Mouse (Mus musculus): ENCODE measurements at regions not wholly inside any gene's neighbourhood (a gene's known extent, or its start where the extent isn't known, plus 50 kb on each side); places are given as distances from the start of the nearest gene placed in this dataset.

DNA sequence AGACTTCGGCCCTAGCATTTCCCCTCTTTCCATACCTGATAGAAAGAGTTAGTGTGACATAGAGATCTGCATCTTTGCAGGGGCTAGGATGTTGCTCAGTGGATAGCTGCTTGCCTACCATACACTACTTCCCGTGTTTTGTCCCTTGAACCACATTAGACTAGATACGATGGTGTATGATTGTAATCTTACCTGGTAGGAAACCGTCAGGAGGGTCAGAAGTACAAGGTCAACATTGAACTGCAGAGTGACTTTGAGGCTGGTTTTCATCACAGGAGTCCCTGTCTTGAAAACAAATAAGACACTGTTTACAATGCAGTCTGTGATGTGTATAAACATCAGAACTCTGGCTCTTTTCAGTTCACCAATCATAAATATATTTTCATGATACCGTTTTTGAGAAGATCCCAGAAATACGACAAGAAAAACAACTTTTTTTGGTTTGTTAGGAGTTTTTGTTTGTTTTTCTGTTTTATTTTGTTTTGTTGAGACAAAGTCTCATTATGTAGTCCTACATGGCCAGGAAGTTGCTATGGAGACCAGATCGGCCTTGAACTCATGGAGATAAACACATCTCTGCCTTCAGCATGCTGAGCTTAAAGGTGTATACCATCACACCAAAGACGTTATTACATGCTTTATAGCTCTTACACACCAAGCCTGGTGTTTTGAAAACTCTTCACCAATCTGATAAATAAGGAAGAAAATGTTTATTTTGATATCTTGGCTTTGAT lies 81.2 kb upstream of the Dpyd start:
- H3K9ac ChIP-seq (ENCODE audit: low read depth, low read length): no peak overlapping the region; the same call in 1 of the 2 replicates
- TF ChIP-seq POLR2A (IDR thresholded peaks at IDR 0.05; ENCODE audit: extremely low read depth, insufficient read depth, low read length) (no peak), CTCF (IDR thresholded peaks at IDR 0.05; ENCODE audit: low read depth, low read length) (no peak)
- no peak overlapping the region for H3K4me3 ChIP-seq (ENCODE audit: insufficient read depth, low read depth, low read length)
- no peaks in the 10 kb centered on the region for H3K27me3 ChIP-seq (ENCODE audit: control insufficient read depth, insufficient read depth, low read length)
- peak; percentile 93 for DNase-seq (ENCODE audit: extremely low read depth, low read depth, low spot score)
- peak overlapping the region; percentile 99 for H3K27ac ChIP-seq (replicated peaks; ENCODE audit: insufficient read depth, low read depth, low read length)
- WGBS: 20% methylated on average over 8 of the region's 8 CpGs
- peaks cover 21% of the 10 kb centered on the region for H3K4me1 ChIP-seq (ENCODE audit: control insufficient read depth, insufficient read depth, low read length)
- H3K79me2 ChIP-seq (ENCODE audit: control insufficient read depth, insufficient read depth, low read length): no peaks in the 10 kb centered on the region
- H3K36me3 ChIP-seq (ENCODE audit: control insufficient read depth, insufficient read depth, low read length): no peaks in the 10 kb centered on the region

DNA sequence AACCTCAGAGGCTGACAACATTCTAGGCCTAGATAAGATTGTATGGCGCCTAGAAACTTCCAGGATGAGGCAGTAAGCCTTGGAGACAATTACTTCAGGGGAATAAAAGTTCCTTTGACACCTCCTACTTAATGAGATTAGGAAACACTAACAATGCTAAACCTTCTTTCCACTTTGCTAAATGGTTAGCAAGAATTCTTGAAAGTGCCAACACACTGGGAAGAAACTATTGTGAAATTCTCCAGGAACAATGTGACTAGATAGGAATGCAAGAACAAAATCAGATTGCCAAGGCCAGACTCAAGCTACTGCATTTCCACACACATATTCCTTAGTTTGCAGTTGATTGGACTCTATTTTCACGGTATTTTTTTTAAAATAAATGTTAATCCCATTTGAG lies 76.0 kb upstream of the Dpyd start:
- Histone ChIP-seq H3K27ac (replicated peaks; ENCODE audit: insufficient read depth, low read depth, low read length) (no peak overlapping the region), H3K4me3 (ENCODE audit: insufficient read depth, low read depth, low read length) (no peak overlapping the region), H3K79me2 (ENCODE audit: control insufficient read depth, insufficient read depth, low read length) (no peaks in the 10 kb centered on the region), H3K27me3 (ENCODE audit: control insufficient read depth, insufficient read depth, low read length) (no peaks in the 10 kb centered on the region), H3K4me1 (ENCODE audit: control insufficient read depth, insufficient read depth, low read length) (peaks cover 3% of the 10 kb centered on the region), H3K9ac (ENCODE audit: low read depth, low read length) (no peak overlapping the region), H3K36me3 (ENCODE audit: control insufficient read depth, insufficient read depth, low read length) (no peaks in the 10 kb centered on the region)
- WGBS: 55% methylated on average over 2 of the region's 2 CpGs
- peak; percentile 63 for DNase-seq (ENCODE audit: extremely low read depth, low read depth, low spot score)
- TF ChIP-seq CTCF (IDR thresholded peaks at IDR 0.05; ENCODE audit: low read depth, low read length) (no peak), POLR2A (IDR thresholded peaks at IDR 0.05; ENCODE audit: extremely low read depth, insufficient read depth, low read length) (no peak)

DNA sequence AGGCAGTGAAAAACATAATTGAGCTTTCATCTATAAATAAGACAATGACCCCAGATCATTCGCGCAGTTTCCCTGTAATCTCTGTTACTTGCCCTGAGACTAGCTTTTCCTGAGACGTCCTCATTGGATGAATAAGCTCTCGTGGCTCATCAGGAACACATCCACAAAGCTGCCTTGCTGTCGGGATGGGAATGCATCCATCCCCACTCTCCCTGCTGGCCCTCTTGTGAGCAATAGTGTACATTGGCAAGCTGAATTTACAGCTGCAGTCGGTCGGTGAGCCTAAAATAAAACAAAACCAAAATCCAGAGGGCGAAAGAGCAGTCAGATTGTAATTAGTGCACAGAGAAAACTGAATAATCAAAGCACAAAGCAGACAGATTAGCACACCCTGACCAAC lies 74.5 kb upstream of the Dpyd start:
- TF ChIP-seq CTCF (IDR thresholded peaks at IDR 0.05; ENCODE audit: low read depth, low read length): no peak
- no peak for TF ChIP-seq POLR2A (IDR thresholded peaks at IDR 0.05; ENCODE audit: extremely low read depth, insufficient read depth, low read length)
- no peaks in the 10 kb centered on the region for H3K27me3 ChIP-seq (ENCODE audit: control insufficient read depth, insufficient read depth, low read length)
- H3K79me2 ChIP-seq (ENCODE audit: control insufficient read depth, insufficient read depth, low read length): no peaks in the 10 kb centered on the region
- H3K9ac ChIP-seq (ENCODE audit: low read depth, low read length): no peak overlapping the region
- no peak overlapping the region for H3K27ac ChIP-seq (replicated peaks; ENCODE audit: insufficient read depth, low read depth, low read length)
- WGBS: 36% methylated on average over 8 of the region's 8 CpGs
- H3K36me3 ChIP-seq (ENCODE audit: control insufficient read depth, insufficient read depth, low read length): no peaks in the 10 kb centered on the region
- no peak overlapping the region for H3K4me3 ChIP-seq (ENCODE audit: insufficient read depth, low read depth, low read length)
- H3K4me1 ChIP-seq (ENCODE audit: control insufficient read depth, insufficient read depth, low read length): peaks cover 3% of the 10 kb centered on the region
- peak; percentile 62 for DNase-seq (ENCODE audit: extremely low read depth, low read depth, low spot score)

DNA sequence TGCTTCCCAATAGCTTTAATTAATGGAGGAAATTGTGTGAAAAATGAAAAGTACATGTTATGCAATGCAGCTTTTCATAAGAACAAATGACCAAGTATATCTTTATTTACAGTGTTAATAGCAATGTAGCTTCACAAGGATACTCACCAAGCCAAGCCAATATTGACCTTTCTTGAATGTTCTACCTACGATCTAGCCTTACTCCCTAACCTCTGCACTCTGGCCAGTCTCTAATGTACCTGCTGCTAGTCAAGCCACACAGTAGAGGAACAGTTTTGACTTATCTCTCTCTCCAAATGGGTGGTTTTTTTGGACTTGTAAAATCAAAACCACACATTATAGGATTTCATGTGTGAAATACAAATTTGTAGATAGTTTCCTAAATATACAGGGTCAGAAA lies 70.8 kb upstream of the Dpyd start:
- Histone ChIP-seq H3K27me3 (ENCODE audit: control insufficient read depth, insufficient read depth, low read length) (no peaks in the 10 kb centered on the region), H3K4me3 (ENCODE audit: insufficient read depth, low read depth, low read length) (no peak overlapping the region), H3K36me3 (ENCODE audit: control insufficient read depth, insufficient read depth, low read length) (no peaks in the 10 kb centered on the region), H3K9ac (ENCODE audit: low read depth, low read length) (no peak overlapping the region), H3K79me2 (ENCODE audit: control insufficient read depth, insufficient read depth, low read length) (no peaks in the 10 kb centered on the region), H3K4me1 (ENCODE audit: control insufficient read depth, insufficient read depth, low read length) (peaks cover 18% of the 10 kb centered on the region), H3K27ac (replicated peaks; ENCODE audit: insufficient read depth, low read depth, low read length) (no peak overlapping the region)
- 20% methylated on average over 1 of the region's 1 CpGs for WGBS
- TF ChIP-seq CTCF (IDR thresholded peaks at IDR 0.05; ENCODE audit: low read depth, low read length) (no peak), POLR2A (IDR thresholded peaks at IDR 0.05; ENCODE audit: extremely low read depth, insufficient read depth, low read length) (no peak)
- DNase-seq (ENCODE audit: extremely low read depth, low read depth, low spot score): peak; percentile 99

DNA sequence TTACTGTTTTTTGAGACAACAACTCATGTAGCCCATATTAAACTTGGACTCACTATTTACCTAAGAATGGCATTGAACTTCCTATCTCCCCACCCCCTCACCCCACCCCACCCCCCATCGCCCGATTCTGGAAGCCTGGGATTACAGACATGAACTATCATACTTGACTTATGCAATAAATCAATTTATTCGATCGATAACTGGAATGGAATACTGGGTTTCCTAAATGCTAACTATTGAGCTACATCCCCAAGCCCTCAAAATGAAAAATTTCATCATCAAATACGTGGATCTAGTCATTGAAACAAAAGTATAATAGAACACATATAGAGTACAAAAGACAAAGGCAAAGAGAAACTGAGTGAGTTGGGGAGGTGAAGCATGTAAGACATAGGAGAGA lies 70.1 kb upstream of the Dpyd start:
- Histone ChIP-seq H3K27ac (replicated peaks; ENCODE audit: insufficient read depth, low read depth, low read length) (no peak overlapping the region), H3K9ac (ENCODE audit: low read depth, low read length) (no peak overlapping the region), H3K27me3 (ENCODE audit: control insufficient read depth, insufficient read depth, low read length) (no peaks in the 10 kb centered on the region), H3K4me1 (ENCODE audit: control insufficient read depth, insufficient read depth, low read length) (peaks cover 18% of the 10 kb centered on the region), H3K79me2 (ENCODE audit: control insufficient read depth, insufficient read depth, low read length) (no peaks in the 10 kb centered on the region), H3K4me3 (ENCODE audit: insufficient read depth, low read depth, low read length) (no peak overlapping the region), H3K36me3 (ENCODE audit: control insufficient read depth, insufficient read depth, low read length) (no peaks in the 10 kb centered on the region)
- peak; percentile 98 for DNase-seq (ENCODE audit: extremely low read depth, low read depth, low spot score)
- 19% methylated on average over 5 of the region's 5 CpGs for WGBS
- TF ChIP-seq POLR2A (IDR thresholded peaks at IDR 0.05; ENCODE audit: extremely low read depth, insufficient read depth, low read length) (no peak), CTCF (IDR thresholded peaks at IDR 0.05; ENCODE audit: low read depth, low read length) (no peak)

DNA sequence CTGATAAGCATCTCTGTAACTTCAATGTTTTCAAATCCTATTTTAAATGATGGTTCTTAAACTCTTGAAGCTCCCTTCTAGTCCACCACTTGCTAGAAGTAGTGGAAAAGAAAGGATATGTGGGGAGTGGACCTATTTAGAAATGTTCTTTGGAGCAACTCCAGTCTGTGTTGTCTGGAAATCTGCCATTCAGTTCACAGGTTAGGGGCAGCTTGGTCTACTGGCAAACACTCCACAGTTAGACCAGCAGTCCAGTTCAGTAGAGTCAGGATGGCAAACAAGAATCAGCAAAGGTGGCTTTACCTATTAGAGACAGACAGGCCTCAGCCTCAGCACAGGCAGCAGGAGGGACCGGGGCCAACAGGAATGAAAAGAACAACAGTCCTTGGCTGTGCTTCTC lies 67.3 kb upstream of the Dpyd start:
- DNase-seq (ENCODE audit: extremely low read depth, low read depth, low spot score): peak; percentile 95
- H3K4me3 ChIP-seq (ENCODE audit: insufficient read depth, low read depth, low read length): no peak overlapping the region
- H3K36me3 ChIP-seq (ENCODE audit: control insufficient read depth, insufficient read depth, low read length): no peaks in the 10 kb centered on the region
- WGBS: 20% methylated on average over 1 of the region's 1 CpGs
- peak overlapping the region; percentile 96 for H3K27ac ChIP-seq (replicated peaks; ENCODE audit: insufficient read depth, low read depth, low read length)
- no peaks in the 10 kb centered on the region for H3K27me3 ChIP-seq (ENCODE audit: control insufficient read depth, insufficient read depth, low read length)
- no peak overlapping the region; the same call in 1 of the 2 replicates for H3K9ac ChIP-seq (ENCODE audit: low read depth, low read length)
- H3K79me2 ChIP-seq (ENCODE audit: control insufficient read depth, insufficient read depth, low read length): no peaks in the 10 kb centered on the region
- peaks cover 15% of the 10 kb centered on the region for H3K4me1 ChIP-seq (ENCODE audit: control insufficient read depth, insufficient read depth, low read length)
- no peak for TF ChIP-seq CTCF (IDR thresholded peaks at IDR 0.05; ENCODE audit: low read depth, low read length)
- 0 out of 2 replicates have a peak, but pooled peaks have one; percentile 13 for TF ChIP-seq POLR2A (IDR thresholded peaks at IDR 0.05; ENCODE audit: extremely low read depth, insufficient read depth, low read length)

Measured in liver, adult 2 months (tissue).